ENCODE assay signal across 17 mouse cellular contexts in the genomic region with DNA sequence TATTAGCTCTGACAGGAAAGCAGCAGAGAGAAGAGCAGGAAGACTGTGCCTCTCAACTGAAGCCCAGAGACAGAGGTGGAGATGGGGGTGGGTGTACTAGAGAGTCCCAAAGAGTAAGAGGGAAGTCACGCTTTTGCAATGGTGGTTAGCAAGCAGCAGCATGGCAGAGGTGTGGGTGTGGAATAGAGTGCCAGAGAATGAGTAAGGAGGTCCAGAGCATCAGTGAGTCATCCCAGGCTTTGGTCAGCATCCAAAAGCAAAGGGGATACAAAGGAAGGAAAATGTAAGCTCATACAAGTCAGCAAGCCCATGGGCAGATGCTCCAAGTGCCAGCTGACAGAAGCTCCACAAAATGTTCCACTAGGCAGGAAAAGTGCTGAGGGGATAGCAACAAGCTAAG. TPM values are rescaled to one million over a fixed set of nuclear protein-coding genes. Genes with fewer than 3 reads are reported as not detected.
DNase-seq lines count a peak whose midpoint lies in the region; ATAC-seq lines count a peak whose summit lies in the region.
"Had no signal": no experiment of that assay in that cellular context is flagged by ENCODE, and none has a peak within 500 bp of the region (broad histone marks: within the 10 kb centered on the region; RNA-seq: fewer than 3 reads in every experiment).

No protein-coding gene starts in this region.

- H3K27me3 ChIP-seq in forebrain, embryonic 14.5 days (replicated peaks; ENCODE audit: control insufficient read depth, insufficient read depth, low read length), result no peaks in the 10 kb centered on the region
- H3K27me3 ChIP-seq: liver, embryonic 12.5 days; midbrain, embryonic 12.5 days had no signal

- H3K4me2 ChIP-seq in forebrain, embryonic 14.5 days (ENCODE audit: low read length), result no peak overlapping the region
- H3K4me2 ChIP-seq: liver, embryonic 12.5 days; midbrain, embryonic 12.5 days had no signal

- 100% methylated on average over 1 of the region's 1 CpGs for WGBS in forebrain, embryonic 14.5 days

- no peak overlapping the region for H3K4me3 ChIP-seq in forebrain, embryonic 14.5 days (ENCODE audit: low read depth, low read length)
- H3K4me3 ChIP-seq: heart, embryonic 10.5 days; liver, embryonic 12.5 days; midbrain, embryonic 12.5 days had no signal

- H3K4me1 ChIP-seq in forebrain, embryonic 14.5 days (ENCODE audit: control insufficient read depth, insufficient read depth, low read length), result peaks cover 6% of the 10 kb centered on the region; the same call in 1 of the 2 replicates
- H3K4me1 ChIP-seq: heart, embryonic 10.5 days; liver, embryonic 12.5 days had no signal

- H3K9ac ChIP-seq in forebrain, embryonic 14.5 days (ENCODE audit: low read length), result no peak overlapping the region
- H3K9ac ChIP-seq: forebrain, postnatal 0 days; liver, embryonic 12.5 days; midbrain, embryonic 12.5 days had no signal

- H3K9me3 ChIP-seq in forebrain, embryonic 14.5 days (replicated peaks; ENCODE audit: control insufficient read depth, low read length), result no peaks in the 10 kb centered on the region
- H3K9me3 ChIP-seq: heart, embryonic 10.5 days; liver, embryonic 12.5 days; midbrain, embryonic 12.5 days had no signal

- no peaks in the 10 kb centered on the region for H3K36me3 ChIP-seq in forebrain, embryonic 14.5 days (ENCODE audit: control insufficient read depth, insufficient read depth, low read length)
- H3K36me3 ChIP-seq: heart, embryonic 10.5 days; liver, embryonic 12.5 days; midbrain, embryonic 12.5 days had no signal

- peak; percentile 54 for DNase-seq in 3T3-L1 (ENCODE audit: low read depth, low spot score)
- peak; percentile 87 for DNase-seq in Muller cell, postnatal 12 days (ENCODE audit: inconsistent ontology term)
- peak; percentile 19 to 50 for DNase-seq in frontal cortex, postnatal 25 days (ENCODE audit: low spot score in 2 of 2)
- peak; percentile 73 to 88 for DNase-seq in left cerebral cortex, adult 9 months (ENCODE audit: low spot score in 2 of 2)
- DNase-seq in gastrocnemius, adult 8-10 months (ENCODE audit: low spot score in 2 of 2), result no peak
- DNase-seq in forebrain, embryonic 14.5 days (ENCODE audit: low spot score), result no peak
- DNase-seq in urinary bladder, postnatal 36 days (ENCODE audit: low spot score in 2 of 2), result no peak
- no peak for DNase-seq in thymus, adult 18-20 months
- DNase-seq: cerebellum, postnatal 36 days; forebrain, postnatal 0 days; kidney, adult 18-20 months; lung, postnatal 14 days; thymus, adult 2 months had no signal

- no peak for ATAC-seq in forebrain, embryonic 14.5 days
- ATAC-seq: forebrain, postnatal 0 days; liver, embryonic 12.5 days had no signal

- no peak overlapping the region for H3K27ac ChIP-seq in forebrain, embryonic 14.5 days (ENCODE audit: low read depth, low read length)
- H3K27ac ChIP-seq: heart, embryonic 10.5 days; liver, embryonic 12.5 days; midbrain, embryonic 12.5 days had no signal

RNA-seq across cellular contexts. Expression of a gene that starts 47.7 kb away (rescaled TPM):
- total RNA-seq in gastrocnemius, adult 8-10 months (2022), result 1 to 10 TPM in 2 of 4 experiments, under 1 TPM in 2; 0.58 to 1.2 (median 0.97) TPM
- polyA plus RNA-seq in forebrain, embryonic 14.5 days (2014; fragmentation: Nextera tagmentation; extraction: Ambion mirVana), result 4.1 and 5.5 TPM in 2 replicates
- total RNA-seq: hematopoietic stem cell, adult 5-6 weeks had no signal

Comparison
In these comparisons a context has a peak if more than half of its experiments do, and no peak if none do; other contexts are left out.
1. DNase-seq: peak in 3T3-L1 (single experiment), Muller cell, postnatal 12 days (single experiment), frontal cortex, postnatal 25 days (2 of 2) and left cerebral cortex, adult 9 months (2 of 2); none in gastrocnemius, adult 8-10 months (0 of 2), forebrain, embryonic 14.5 days (single experiment), urinary bladder, postnatal 36 days (0 of 2) and thymus, adult 18-20 months (0 of 2).